Mouse (Mus musculus) lung, postnatal 0 days (tissue): ENCODE results near the gene Chrm5. TPM values are rescaled to one million over a fixed set of nuclear protein-coding genes. Genes with fewer than 3 reads are reported as not detected.

Source experiments
- ATAC-seq: fragments of 200-750 bp; cut with Nextera tagmentation; 2 replicates; pipeline ENCODE4 v1.8.0; 2017; ENCODE audit warnings: moderate library complexity
- DNase-seq: peaks from one replicate; pipeline ENCODE4 v3.0.0-alpha.2; 2016; ENCODE audit warnings: low spot score
- H3K27ac ChIP-seq: fragments of 300-500 bp; sonication (generic); 2 replicates; pipeline ENCODE4 v1.5.1; 2014; ENCODE audit warnings: antibody characterized with exemption, mild to moderate bottlenecking, low read length, mixed read lengths
- H3K27me3 ChIP-seq: fragments of 300-500 bp; sonication (generic); replicated peaks from 2 replicates; pipeline ENCODE4 v1.6.1; 2014; ENCODE audit warnings: low read length, mixed read lengths; ENCODE audit not compliant: insufficient read depth
- H3K36me3 ChIP-seq: fragments of 300-500 bp; sonication (generic); 2 replicates; pipeline ENCODE4 v1.6.1; 2014; ENCODE audit warnings: low read length, mixed read lengths; ENCODE audit not compliant: insufficient read depth
- H3K4me1 ChIP-seq: fragments of 300-500 bp; sonication (generic); 2 replicates; pipeline ENCODE4 v1.6.1; 2014; ENCODE audit warnings: antibody characterized with exemption, low read depth, low read length, mixed read lengths; ENCODE audit not compliant: insufficient read depth
- H3K4me2 ChIP-seq: fragments of 300-500 bp; sonication (generic); replicated peaks from 2 replicates; pipeline ENCODE4 v1.6.1; 2014; ENCODE audit warnings: low read depth, mild to moderate bottlenecking, low read length, moderate library complexity, mixed read lengths
- H3K4me3 ChIP-seq: fragments of 300-500 bp; sonication (generic); 2 replicates; pipeline ENCODE4 v1.5.1; 2014; ENCODE audit warnings: low read depth, low read length
- H3K9ac ChIP-seq: fragments of 300-500 bp; sonication (generic); replicated peaks from 2 replicates; pipeline ENCODE4 v1.6.1; 2014; ENCODE audit warnings: low read depth, mild to moderate bottlenecking
- H3K9me3 ChIP-seq: fragments of 300-500 bp; sonication (generic); 2 replicates; pipeline ENCODE4 v1.6.1; 2016; ENCODE audit warnings: low read length, mixed read lengths
- CTCF ChIP-seq: IDR thresholded peaks from 2 replicates; pipeline ENCODE4 v1.5.1; 2016; ENCODE audit warnings: antibody characterized with exemption, mild to moderate bottlenecking
- EP300 ChIP-seq: IDR thresholded peaks from 2 replicates; pipeline ENCODE4 v1.6.1; 2016; ENCODE audit warnings: antibody characterized with exemption, mild to moderate bottlenecking, control low read depth
- WGBS: fragments of 180-500 bp; shearing (Covaris S2); extraction: QIAGEN DNeasy Blood & Tissue Kit; methylation state at CpG from one replicate; pipeline ENCODE4 v1.1.7; 2014; 5-methylcytosine and 5-hydroxymethylcytosine counted together
- polyA plus RNA-seq: library from polyadenylated mRNA; unstranded; fragments of >200 nt; fragmentation: Nextera tagmentation; extraction: Ambion mirVana; gene quantifications from 2 replicates; pipeline ENCODE4 v1.2.1, GENCODE M21; 2015

The Chrm5 gene
- polyA plus RNA-seq, 1 experiment from 2014 or later: not detected

DNA sequence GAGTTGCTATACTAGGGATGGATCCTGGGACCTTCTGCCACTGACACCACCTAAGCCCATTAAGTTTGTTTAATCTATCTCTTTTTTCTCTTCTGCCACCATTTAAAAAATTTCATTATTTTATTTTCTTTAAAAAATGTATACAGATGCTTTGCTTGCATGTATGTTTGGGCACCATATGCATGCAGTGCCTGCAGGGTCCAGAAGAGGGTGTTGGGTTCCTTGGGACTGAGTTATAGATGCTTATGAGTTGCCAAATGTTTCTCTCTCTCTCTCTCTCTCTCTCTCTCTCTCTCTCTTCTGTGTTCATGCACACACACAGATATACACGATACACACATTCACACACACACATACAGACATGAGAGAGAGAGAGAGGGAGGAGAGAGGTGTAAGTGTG, 32.5 kb upstream of the Chrm5 start:
- ATAC-seq: no peak
- Histone ChIP-seq H3K9ac (no peak overlapping the region), H3K27me3 (no peaks in the 10 kb centered on the region), H3K4me1 (no peaks in the 10 kb centered on the region), H3K36me3 (no peaks in the 10 kb centered on the region), H3K4me2 (no peak overlapping the region), H3K4me3 (no peak overlapping the region), H3K9me3 (no peaks in the 10 kb centered on the region), H3K27ac (no peak overlapping the region)
- TF ChIP-seq CTCF (no peak), EP300 (no peak)
- DNase-seq: no peak
- WGBS: 83% methylated on average over 1 of the region's 1 CpGs

DNA sequence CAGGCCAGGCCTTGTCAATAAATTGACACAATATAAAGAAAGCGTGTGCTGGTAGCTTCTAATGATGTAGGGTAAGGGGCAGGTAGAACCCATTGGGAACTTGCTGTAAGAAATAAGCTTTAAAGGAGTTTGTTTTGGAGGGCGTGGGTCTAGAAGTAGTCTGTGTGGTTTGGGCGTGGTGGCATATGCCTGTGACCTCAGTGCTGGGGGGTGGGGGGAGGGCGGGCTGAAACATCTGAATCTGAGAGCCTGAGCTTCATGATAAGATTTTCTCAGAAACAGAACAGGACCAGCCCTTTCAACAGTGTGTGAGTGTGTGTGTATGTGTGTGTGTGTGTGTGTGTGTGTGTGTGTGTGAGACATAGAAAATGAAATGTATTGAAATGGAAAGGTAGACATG, 29.6 kb upstream of the Chrm5 start:
- ATAC-seq (peak; percentile 63), DNase-seq (peak; percentile 32)
- 68% methylated on average over 4 of the region's 4 CpGs for WGBS
- H3K27ac ChIP-seq: no peak overlapping the region
- TF ChIP-seq CTCF (no peak), EP300 (no peak)
- H3K4me1 ChIP-seq: no peaks in the 10 kb centered on the region
- H3K36me3 ChIP-seq: no peaks in the 10 kb centered on the region
- no peak overlapping the region for H3K4me2 ChIP-seq
- no peaks in the 10 kb centered on the region for H3K9me3 ChIP-seq
- H3K9ac ChIP-seq: no peak overlapping the region
- no peaks in the 10 kb centered on the region for H3K27me3 ChIP-seq
- H3K4me3 ChIP-seq: no peak overlapping the region

DNA sequence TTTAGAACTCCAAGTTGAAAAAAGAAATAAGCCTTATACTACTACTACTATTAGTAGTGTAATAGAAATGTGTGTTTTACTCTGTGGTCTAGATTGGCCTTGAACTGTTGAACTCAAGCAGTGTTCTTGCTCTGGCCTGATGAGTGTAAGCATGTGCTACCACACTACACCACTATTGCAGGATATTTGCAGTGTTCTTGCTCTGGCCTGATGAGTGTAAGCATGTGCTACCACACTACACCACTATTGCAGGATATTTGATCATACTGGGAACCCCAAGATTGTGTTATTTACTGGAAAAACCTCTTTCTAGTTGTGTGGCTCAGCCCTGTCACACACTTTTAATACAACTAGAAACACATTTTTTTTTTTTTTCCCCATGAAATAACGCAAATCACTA, 26.9 kb upstream of the Chrm5 start:
- 85% methylated on average over 1 of the region's 1 CpGs for WGBS
- no peak for DNase-seq

GRCm38 (mm10) chr2:112506841-112507435, 26.4 kb upstream of the Chrm5 start:
- no peak overlapping the region for H3K9ac ChIP-seq
- DNase-seq: no peak
- no peak overlapping the region for H3K4me3 ChIP-seq
- no peaks in the 10 kb centered on the region for H3K27me3 ChIP-seq
- no peak for TF ChIP-seq CTCF
- no peak for TF ChIP-seq EP300
- no peak for ATAC-seq
- no peaks in the 10 kb centered on the region for H3K36me3 ChIP-seq
- 70% methylated on average over 5 of the region's 5 CpGs for WGBS
- no peak overlapping the region for H3K27ac ChIP-seq
- H3K4me2 ChIP-seq: no peak overlapping the region
- no peaks in the 10 kb centered on the region for H3K4me1 ChIP-seq
- H3K9me3 ChIP-seq: no peaks in the 10 kb centered on the region

More for the DNA sequence above, 26.9 kb upstream of the Chrm5 start:
- H3K9ac ChIP-seq: no peak overlapping the region
- H3K4me2 ChIP-seq: no peak overlapping the region
- no peaks in the 10 kb centered on the region for H3K36me3 ChIP-seq
- no peaks in the 10 kb centered on the region for H3K9me3 ChIP-seq
- no peak overlapping the region for H3K27ac ChIP-seq
- TF ChIP-seq CTCF: no peak
- TF ChIP-seq EP300: no peak
- no peak overlapping the region for H3K4me3 ChIP-seq
- no peaks in the 10 kb centered on the region for H3K4me1 ChIP-seq
- H3K27me3 ChIP-seq: no peaks in the 10 kb centered on the region
- no peak for ATAC-seq

DNA sequence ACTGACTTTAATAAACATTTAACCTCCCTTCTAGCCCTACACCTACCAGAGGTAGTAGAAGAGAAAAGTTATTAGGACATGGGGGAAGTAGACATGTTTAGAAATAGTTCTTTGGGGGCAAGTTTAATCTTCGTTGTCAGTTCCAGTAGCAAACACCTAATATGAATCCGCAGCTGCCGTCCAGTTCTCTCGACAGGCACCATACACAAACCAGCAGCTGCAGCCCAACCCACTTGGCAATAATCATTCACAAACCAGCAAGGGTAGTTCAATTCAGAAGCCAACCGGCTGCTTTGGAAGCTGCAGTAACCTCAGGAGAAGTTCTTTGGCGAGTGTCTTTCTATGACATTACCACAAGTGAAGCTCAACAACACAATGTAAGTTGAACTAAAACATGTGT, 23.4 kb upstream of the Chrm5 start:
- Histone ChIP-seq H3K4me1 (no peaks in the 10 kb centered on the region), H3K4me2 (no peak overlapping the region), H3K9ac (no peak overlapping the region), H3K9me3 (no peaks in the 10 kb centered on the region), H3K27ac (no peak overlapping the region), H3K4me3 (no peak overlapping the region), H3K27me3 (no peaks in the 10 kb centered on the region), H3K36me3 (no peaks in the 10 kb centered on the region)
- TF ChIP-seq CTCF: no peak
- no peak for TF ChIP-seq EP300
- DNase-seq (no peak), ATAC-seq (no peak)
- 68% methylated on average over 6 of the region's 6 CpGs for WGBS

DNA sequence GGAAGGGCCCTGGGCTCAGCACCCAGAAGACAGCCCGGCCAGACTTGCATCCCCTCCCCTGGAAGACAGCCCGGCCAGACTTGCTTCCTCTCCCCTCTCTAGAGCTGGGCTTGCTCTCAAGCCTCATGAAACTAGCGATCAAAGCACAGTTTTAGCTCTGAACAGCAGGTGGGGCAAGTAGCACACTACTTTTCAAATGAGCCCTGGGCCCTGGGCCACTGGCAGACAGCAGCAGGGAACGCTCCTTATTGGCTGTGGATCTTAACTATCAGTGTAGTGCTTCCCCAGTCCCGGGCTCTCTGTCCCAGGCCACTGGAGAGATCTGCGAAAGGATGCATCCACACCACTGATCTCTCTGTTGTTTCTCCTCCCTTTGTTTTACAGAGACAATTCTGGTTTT, 20.6 kb upstream of the Chrm5 start:
- Histone ChIP-seq H3K9ac (no peak overlapping the region), H3K4me3 (no peak overlapping the region), H3K36me3 (no peaks in the 10 kb centered on the region), H3K27me3 (no peaks in the 10 kb centered on the region), H3K4me1 (no peaks in the 10 kb centered on the region), H3K4me2 (no peak overlapping the region), H3K27ac (no peak overlapping the region), H3K9me3 (no peaks in the 10 kb centered on the region)
- ATAC-seq (peak; percentile 90), DNase-seq (peak; percentile 87)
- TF ChIP-seq EP300: no peak
- TF ChIP-seq CTCF: peak; percentile 83
- WGBS: 8% methylated on average over 6 of the region's 6 CpGs

DNA sequence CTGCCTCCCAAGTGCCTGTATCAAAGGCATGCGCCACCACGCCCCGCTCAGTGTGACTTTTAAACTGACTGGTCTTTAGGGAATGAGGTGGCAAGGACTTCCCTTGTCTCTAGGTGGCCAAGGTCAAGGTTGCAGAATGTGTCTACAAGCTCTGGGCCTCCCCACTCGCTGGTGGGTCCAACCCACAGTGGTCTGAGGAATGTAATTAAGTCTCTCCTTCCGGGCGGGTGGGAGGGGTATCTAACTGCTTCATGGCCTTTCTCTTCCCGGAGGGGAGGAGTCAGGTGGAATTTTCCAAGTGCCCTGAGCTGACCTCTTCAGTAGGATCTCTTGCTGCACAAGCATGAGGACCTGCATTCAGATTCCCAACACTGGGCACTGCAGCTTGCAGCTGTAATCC, 17.3 kb upstream of the Chrm5 start:
- Histone ChIP-seq H3K36me3 (no peaks in the 10 kb centered on the region), H3K4me3 (no peak overlapping the region), H3K4me2 (no peak overlapping the region), H3K4me1 (no peaks in the 10 kb centered on the region), H3K9ac (no peak overlapping the region), H3K27ac (no peak overlapping the region), H3K27me3 (no peaks in the 10 kb centered on the region), H3K9me3 (no peaks in the 10 kb centered on the region)
- ATAC-seq (no peak), DNase-seq (no peak)
- 59% methylated on average over 7 of the region's 7 CpGs for WGBS
- TF ChIP-seq CTCF (no peak), EP300 (no peak)
